Mouse (Mus musculus): ENCODE data around the gene Dpep3. TPM values are rescaled to one million over a fixed set of nuclear protein-coding genes. Genes with fewer than 3 reads are reported as not detected.
A peak's percentile ranks its signal among the peaks of the same experiment; 100 is the strongest.
"Not testable (repeated sequence)": the region's sequence is repeated elsewhere in the genome, so short reads cannot be mapped to it uniquely, and the experiment has no call there.

Dpep3 gene
- polyA plus RNA-seq, 1 experiment from 2014 or later: not detected

- Histone ChIP-seq H3K9ac (replicated peaks; ENCODE audit: low read depth, low read length) (no peak overlapping the region), H3K36me3 (ENCODE audit: control insufficient read depth, insufficient read depth, low read length) (no peaks in the 10 kb centered on the region), H3K9me3 (ENCODE audit: control insufficient read depth, low read length) (no peaks in the 10 kb centered on the region), H3K4me3 (ENCODE audit: low read depth, low read length) (no peak overlapping the region), H3K4me2 (ENCODE audit: low read depth, low read length) (no peak overlapping the region), H3K27ac (ENCODE audit: low read depth, low read length) (no peak overlapping the region), H3K4me1 (ENCODE audit: control insufficient read depth, insufficient read depth, low read length) (no peaks in the 10 kb centered on the region), H3K27me3 (ENCODE audit: control insufficient read depth, insufficient read depth, low read length) (no peaks in the 10 kb centered on the region)
- 88% methylated on average over 2 of the region's 2 CpGs for WGBS
- no peak for ATAC-seq (ENCODE audit: low read depth)
Measured at GRCm38 (mm10) chr8:105991546-105991945, 12.3 kb upstream of the Dpep3 start.

- H3K27ac ChIP-seq (ENCODE audit: low read depth, low read length): no peak within 1 kb of the TSS
- H3K36me3 ChIP-seq (ENCODE audit: control insufficient read depth, insufficient read depth, low read length): no peaks in the 10 kb centered on the region
- no peaks in the 10 kb centered on the region for H3K4me1 ChIP-seq (ENCODE audit: control insufficient read depth, insufficient read depth, low read length)
- no peak within 1 kb of the TSS for H3K4me2 ChIP-seq (ENCODE audit: low read depth, low read length)
- peak; percentile 68; the same call in 1 of the 2 replicates for ATAC-seq (ENCODE audit: low read depth)
- no peaks in the 10 kb centered on the region for H3K9me3 ChIP-seq (ENCODE audit: control insufficient read depth, low read length)
- 8% methylated on average over 15 of the region's 15 CpGs for WGBS
- H3K4me3 ChIP-seq (ENCODE audit: low read depth, low read length): no peak within 1 kb of the TSS
- H3K9ac ChIP-seq (replicated peaks; ENCODE audit: low read depth, low read length): no peak within 1 kb of the TSS
- no peaks in the 10 kb centered on the region for H3K27me3 ChIP-seq (ENCODE audit: control insufficient read depth, insufficient read depth, low read length)
Measured at GRCm38 (mm10) chr8:105990856-105991387, 11.7 kb upstream of the Dpep3 start, which contains the start of gene Dus2. TSS of gene Dus2 (plus strand) at chr8:105991337.

DNA sequence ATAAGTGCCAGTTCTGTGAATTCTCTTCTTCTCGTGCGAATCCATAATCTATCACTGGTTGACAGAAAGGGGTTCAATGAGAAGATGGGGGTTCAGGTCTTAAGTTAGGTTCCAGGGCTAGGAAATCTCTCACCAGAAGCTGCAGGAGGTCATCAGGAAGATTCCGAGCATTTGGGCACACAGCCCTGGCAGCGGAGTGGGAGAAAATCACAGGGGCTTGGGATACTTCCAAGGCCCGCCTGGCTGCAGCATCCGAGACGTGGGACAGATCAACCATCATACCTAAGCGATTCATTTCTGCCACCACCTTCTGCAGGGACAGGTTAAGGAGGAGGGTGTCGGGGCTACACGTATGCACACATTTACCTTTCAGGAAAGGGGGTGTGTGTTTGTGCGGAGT lies 9.3 kb upstream of the Dpep3 start:
- no peak overlapping the region for H3K9ac ChIP-seq (replicated peaks; ENCODE audit: low read depth, low read length)
- no peak overlapping the region for H3K4me2 ChIP-seq (ENCODE audit: low read depth, low read length)
- WGBS: 93% methylated on average over 11 of the region's 11 CpGs
- H3K36me3 ChIP-seq (ENCODE audit: control insufficient read depth, insufficient read depth, low read length): no peaks in the 10 kb centered on the region
- no peaks in the 10 kb centered on the region for H3K9me3 ChIP-seq (ENCODE audit: control insufficient read depth, low read length)
- H3K27me3 ChIP-seq (ENCODE audit: control insufficient read depth, insufficient read depth, low read length): no peaks in the 10 kb centered on the region
- H3K4me1 ChIP-seq (ENCODE audit: control insufficient read depth, insufficient read depth, low read length): no peaks in the 10 kb centered on the region
- no peak overlapping the region for H3K27ac ChIP-seq (ENCODE audit: low read depth, low read length)
- no peak for ATAC-seq (ENCODE audit: low read depth)
- no peak overlapping the region for H3K4me3 ChIP-seq (ENCODE audit: low read depth, low read length)

DNA sequence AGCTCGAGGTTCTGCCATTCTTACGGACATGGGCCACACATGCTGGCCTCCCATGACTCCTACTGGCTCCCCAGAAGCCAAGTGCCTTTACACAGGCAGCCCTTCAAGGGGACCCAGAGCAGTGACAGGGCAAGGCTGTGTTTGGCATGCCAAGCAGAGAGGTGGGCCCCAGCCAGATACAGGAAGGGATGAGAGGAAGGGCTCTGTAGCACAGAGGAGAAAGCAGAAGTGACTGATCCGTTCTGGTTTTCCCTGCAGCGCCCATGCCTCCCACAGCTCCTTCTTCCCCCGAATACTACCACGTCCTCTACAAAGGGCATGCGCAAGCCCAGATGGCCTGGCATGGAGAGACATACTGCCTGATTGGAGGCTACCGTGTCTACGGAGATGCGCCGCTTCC lies 4.2 kb upstream of the Dpep3 start:
- 82% methylated on average over 11 of the region's 11 CpGs for WGBS
- not testable (repeated sequence) for H3K27ac ChIP-seq (ENCODE audit: low read depth, low read length); H3K4me2 ChIP-seq (ENCODE audit: low read depth, low read length); H3K27me3 ChIP-seq (ENCODE audit: control insufficient read depth, insufficient read depth, low read length); H3K9ac ChIP-seq (replicated peaks; ENCODE audit: low read depth, low read length); ATAC-seq (ENCODE audit: low read depth); H3K36me3 ChIP-seq (ENCODE audit: control insufficient read depth, insufficient read depth, low read length); H3K9me3 ChIP-seq (ENCODE audit: control insufficient read depth, low read length); H3K4me1 ChIP-seq (ENCODE audit: control insufficient read depth, insufficient read depth, low read length); H3K4me3 ChIP-seq (ENCODE audit: low read depth, low read length)

GRCm38 (mm10) chr8:105981146-105981545 lies 1.9 kb upstream of the Dpep3 start:
- no peak for ATAC-seq (ENCODE audit: low read depth)
- Histone ChIP-seq H3K27ac (ENCODE audit: low read depth, low read length) (no peak overlapping the region), H3K4me1 (ENCODE audit: control insufficient read depth, insufficient read depth, low read length) (no peaks in the 10 kb centered on the region), H3K36me3 (ENCODE audit: control insufficient read depth, insufficient read depth, low read length) (no peaks in the 10 kb centered on the region), H3K9me3 (ENCODE audit: control insufficient read depth, low read length) (no peaks in the 10 kb centered on the region), H3K4me3 (ENCODE audit: low read depth, low read length) (no peak overlapping the region), H3K27me3 (ENCODE audit: control insufficient read depth, insufficient read depth, low read length) (no peaks in the 10 kb centered on the region), H3K9ac (replicated peaks; ENCODE audit: low read depth, low read length) (no peak overlapping the region), H3K4me2 (ENCODE audit: low read depth, low read length) (no peak overlapping the region)
- 88% methylated on average over 1 of the region's 1 CpGs for WGBS

DNA sequence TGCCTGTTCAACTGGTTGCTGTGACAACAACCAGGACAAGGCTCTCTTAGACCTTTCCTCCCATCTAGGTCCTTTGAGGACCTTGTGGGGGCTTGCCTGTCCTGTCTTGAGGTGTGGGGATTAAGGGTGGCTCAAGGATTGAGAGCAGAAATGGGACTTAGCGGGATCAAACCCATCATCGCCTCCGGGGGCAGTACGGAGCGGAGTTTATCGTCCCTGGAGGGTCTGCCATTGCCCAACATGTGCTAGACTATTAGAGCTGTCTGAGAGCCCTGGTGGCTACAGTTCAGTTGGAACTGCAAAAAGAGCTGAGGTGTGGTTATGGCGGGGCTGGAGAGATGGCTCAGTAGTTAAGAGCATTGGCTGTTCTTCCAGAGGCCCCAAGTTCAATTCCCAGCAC lies 3.9 kb downstream of the Dpep3 start:
- no peaks in the 10 kb centered on the region for H3K4me1 ChIP-seq (ENCODE audit: control insufficient read depth, insufficient read depth, low read length)
- H3K27me3 ChIP-seq (ENCODE audit: control insufficient read depth, insufficient read depth, low read length): no peaks in the 10 kb centered on the region
- no peak overlapping the region for H3K27ac ChIP-seq (ENCODE audit: low read depth, low read length)
- no peaks in the 10 kb centered on the region for H3K36me3 ChIP-seq (ENCODE audit: control insufficient read depth, insufficient read depth, low read length)
- WGBS: 63% methylated on average over 7 of the region's 7 CpGs
- H3K9me3 ChIP-seq (ENCODE audit: control insufficient read depth, low read length): no peaks in the 10 kb centered on the region
- H3K4me2 ChIP-seq (ENCODE audit: low read depth, low read length): no peak overlapping the region
- H3K4me3 ChIP-seq (ENCODE audit: low read depth, low read length): no peak overlapping the region
- H3K9ac ChIP-seq (replicated peaks; ENCODE audit: low read depth, low read length): no peak overlapping the region
- no peak for ATAC-seq (ENCODE audit: low read depth)

GRCm38 (mm10) chr8:105971019-105971720 lies 8.1 kb downstream of the Dpep3 start:
- peaks cover 5% of the 10 kb centered on the region for H3K27me3 ChIP-seq (ENCODE audit: control insufficient read depth, insufficient read depth, low read length)
- H3K4me2 ChIP-seq (ENCODE audit: low read depth, low read length): no peak overlapping the region
- H3K4me3 ChIP-seq (ENCODE audit: low read depth, low read length): no peak overlapping the region
- no peak for ATAC-seq (ENCODE audit: low read depth)
- no peaks in the 10 kb centered on the region for H3K4me1 ChIP-seq (ENCODE audit: control insufficient read depth, insufficient read depth, low read length)
- H3K9ac ChIP-seq (replicated peaks; ENCODE audit: low read depth, low read length): no peak overlapping the region
- no peaks in the 10 kb centered on the region for H3K36me3 ChIP-seq (ENCODE audit: control insufficient read depth, insufficient read depth, low read length)
- no peak overlapping the region for H3K27ac ChIP-seq (ENCODE audit: low read depth, low read length)
- H3K9me3 ChIP-seq (ENCODE audit: control insufficient read depth, low read length): no peaks in the 10 kb centered on the region
- WGBS: 77% methylated on average over 8 of the region's 8 CpGs

DNA sequence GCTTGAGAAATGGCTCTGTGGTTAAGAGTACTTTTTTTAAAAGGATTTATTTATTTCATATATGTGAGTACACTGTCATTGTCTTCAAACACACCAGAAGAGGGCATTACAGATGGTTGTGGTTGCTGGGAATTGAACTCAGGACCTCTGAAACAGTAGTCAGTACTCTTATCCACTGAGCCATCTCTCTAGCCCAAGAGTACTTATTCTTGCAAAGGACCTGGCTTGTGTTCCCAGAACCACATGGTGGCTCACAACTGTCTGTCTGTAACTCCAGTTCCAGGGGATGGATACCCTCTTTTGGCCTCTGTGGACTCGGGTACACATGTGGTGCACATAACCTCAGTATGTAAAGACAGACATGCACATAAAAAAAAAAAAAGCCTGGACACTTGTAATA lies 9.9 kb downstream of the Dpep3 start:
- H3K27ac ChIP-seq (ENCODE audit: low read depth, low read length): no peak overlapping the region
- no peaks in the 10 kb centered on the region for H3K36me3 ChIP-seq (ENCODE audit: control insufficient read depth, insufficient read depth, low read length)
- 0 out of 2 replicates have a peak, but pooled peaks cover 2% of the 10 kb centered on the region for H3K4me1 ChIP-seq (ENCODE audit: control insufficient read depth, insufficient read depth, low read length)
- H3K4me2 ChIP-seq (ENCODE audit: low read depth, low read length): no peak overlapping the region
- no peak for ATAC-seq (ENCODE audit: low read depth)
- H3K9me3 ChIP-seq (ENCODE audit: control insufficient read depth, low read length): no peaks in the 10 kb centered on the region
- H3K9ac ChIP-seq (replicated peaks; ENCODE audit: low read depth, low read length): no peak overlapping the region
- 70% methylated on average over 1 of the region's 1 CpGs for WGBS
- H3K4me3 ChIP-seq (ENCODE audit: low read depth, low read length): no peak overlapping the region
- peaks cover 12% of the 10 kb centered on the region for H3K27me3 ChIP-seq (ENCODE audit: control insufficient read depth, insufficient read depth, low read length)

DNA sequence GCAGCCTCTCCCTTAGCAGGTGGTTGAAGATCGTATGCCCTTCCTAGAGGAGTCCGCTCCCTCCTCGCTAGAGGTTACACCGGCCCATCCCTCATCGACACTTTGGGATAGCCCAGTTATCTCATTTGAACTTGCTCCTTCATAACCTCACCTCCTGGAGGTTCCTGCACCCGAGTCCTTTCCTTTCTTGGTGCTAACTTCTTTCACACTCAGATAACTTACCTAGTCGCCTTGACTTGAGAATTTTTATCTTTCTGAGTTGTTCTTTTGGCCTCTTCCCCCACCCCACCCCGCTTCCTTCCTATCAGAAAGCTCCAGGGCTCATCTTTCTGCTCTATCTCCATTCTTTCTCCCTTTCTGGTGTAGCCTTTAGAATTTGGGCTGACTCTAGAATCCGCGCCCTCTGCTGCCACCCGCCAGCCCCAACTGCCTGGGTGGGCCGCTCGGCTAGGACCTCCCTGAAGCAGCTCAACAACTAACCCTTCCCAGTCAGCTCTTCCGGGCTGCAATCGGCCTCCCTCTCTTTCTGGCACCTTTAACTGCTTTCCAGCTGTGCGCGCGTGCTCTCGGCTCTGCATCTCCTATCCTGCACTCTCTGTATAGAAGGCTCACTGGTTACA lies 12.4 kb downstream of the Dpep3 start:
- H3K36me3 ChIP-seq (ENCODE audit: control insufficient read depth, insufficient read depth, low read length): no peaks in the 10 kb centered on the region
- peaks cover 12% of the 10 kb centered on the region for H3K27me3 ChIP-seq (ENCODE audit: control insufficient read depth, insufficient read depth, low read length)
- no peak overlapping the region for H3K9ac ChIP-seq (replicated peaks; ENCODE audit: low read depth, low read length)
- H3K4me3 ChIP-seq (ENCODE audit: low read depth, low read length): no peak overlapping the region
- H3K4me1 ChIP-seq (ENCODE audit: control insufficient read depth, insufficient read depth, low read length): 0 out of 2 replicates have a peak, but pooled peaks cover 2% of the 10 kb centered on the region
- ATAC-seq (ENCODE audit: low read depth): no peak
- WGBS: 8% methylated on average over 19 of the region's 19 CpGs
- H3K4me2 ChIP-seq (ENCODE audit: low read depth, low read length): no peak overlapping the region
- H3K9me3 ChIP-seq (ENCODE audit: control insufficient read depth, low read length): no peaks in the 10 kb centered on the region
- no peak overlapping the region for H3K27ac ChIP-seq (ENCODE audit: low read depth, low read length)

Measured in neural tube, embryonic 14.5 days (tissue).